Mouse (Mus musculus) forebrain, embryonic 15.5 days (tissue): Measurements from ENCODE around the gene Hs6st3. TPM values are rescaled to one million over a fixed set of nuclear protein-coding genes. Genes with fewer than 3 reads are reported as not detected.

Source experiments
- ATAC-seq: fragments of 200-750 bp; cut with Nextera tagmentation; replicated peaks from 2 replicates; pipeline ENCODE4 v1.8.0; 2017; ENCODE audit warnings: mild to moderate bottlenecking, moderate TSS enrichment, moderate library complexity
- H3K27ac ChIP-seq: fragments of 300-500 bp; sonication (generic); replicated peaks from 2 replicates; pipeline ENCODE4 v1.5.1; 2015; ENCODE audit warnings: mild to moderate bottlenecking, inconsistent platforms
- H3K27me3 ChIP-seq: fragments of 300-500 bp; sonication (generic); 2 replicates; pipeline ENCODE4 v1.6.1; 2015; ENCODE audit warnings: inconsistent platforms
- H3K36me3 ChIP-seq: fragments of 300-500 bp; sonication (generic); 2 replicates; pipeline ENCODE4 v1.6.1; 2015; ENCODE audit warnings: mild to moderate bottlenecking, inconsistent platforms
- H3K4me1 ChIP-seq: fragments of 300-500 bp; sonication (generic); 2 replicates; pipeline ENCODE4 v1.6.1; 2015; ENCODE audit warnings: inconsistent platforms
- H3K4me2 ChIP-seq: fragments of 300-500 bp; sonication (generic); replicated peaks from 2 replicates; pipeline ENCODE4 v1.6.1; 2015; ENCODE audit warnings: mild to moderate bottlenecking, inconsistent platforms
- H3K4me3 ChIP-seq: fragments of 300-500 bp; sonication (generic); 2 replicates; pipeline ENCODE4 v1.5.1; 2015; ENCODE audit warnings: mild to moderate bottlenecking, inconsistent platforms
- H3K9ac ChIP-seq: fragments of 300-500 bp; sonication (generic); replicated peaks from 2 replicates; pipeline ENCODE4 v1.6.1; 2015; ENCODE audit warnings: mild to moderate bottlenecking, inconsistent platforms
- H3K9me3 ChIP-seq: fragments of 300-500 bp; sonication (generic); 2 replicates; pipeline ENCODE4 v1.6.1; 2016; ENCODE audit warnings: inconsistent platforms
- WGBS: fragments of 180-500 bp; shearing (Covaris S2); methylation state at CpG from one replicate; pipeline ENCODE4 v1.1.7; 2015; ENCODE audit warnings: mixed read lengths; 5-methylcytosine and 5-hydroxymethylcytosine counted together
- polyA plus RNA-seq: library from polyadenylated mRNA; unstranded; fragments of >200 nt; fragmentation: Nextera tagmentation; extraction: Ambion mirVana; gene quantifications from 2 replicates; pipeline ENCODE4 v1.2.1, GENCODE M21; 2015

The Hs6st3 gene
- polyA plus RNA-seq, 1 experiment from 2014 or later = 1.4 TPM

GRCm38 (mm10) chr14:119776261-119776660 is 638.1 kb downstream of the Hs6st3 start:
- H3K27ac ChIP-seq = no peak overlapping the region
- no peaks in the 10 kb centered on the region for H3K27me3 ChIP-seq
- WGBS = 72% methylated on average over 3 of the region's 3 CpGs
- H3K4me2 ChIP-seq = no peak overlapping the region
- H3K4me1 ChIP-seq = no peaks in the 10 kb centered on the region
- H3K4me3 ChIP-seq = no peak overlapping the region
- no peaks in the 10 kb centered on the region for H3K36me3 ChIP-seq
- H3K9ac ChIP-seq = no peak overlapping the region
- ATAC-seq = no peak
- no peaks in the 10 kb centered on the region for H3K9me3 ChIP-seq

GRCm38 (mm10) chr14:119779982-119780588 is 641.9 kb downstream of the Hs6st3 start:
- H3K4me1 ChIP-seq = no peaks in the 10 kb centered on the region
- no peaks in the 10 kb centered on the region for H3K36me3 ChIP-seq
- H3K27me3 ChIP-seq = no peaks in the 10 kb centered on the region
- no peak overlapping the region for H3K27ac ChIP-seq
- no peak overlapping the region for H3K4me3 ChIP-seq
- H3K9me3 ChIP-seq = no peaks in the 10 kb centered on the region
- no peak for ATAC-seq
- H3K4me2 ChIP-seq = no peak overlapping the region
- no peak overlapping the region for H3K9ac ChIP-seq
- WGBS = 69% methylated on average over 12 of the region's 12 CpGs

DNA sequence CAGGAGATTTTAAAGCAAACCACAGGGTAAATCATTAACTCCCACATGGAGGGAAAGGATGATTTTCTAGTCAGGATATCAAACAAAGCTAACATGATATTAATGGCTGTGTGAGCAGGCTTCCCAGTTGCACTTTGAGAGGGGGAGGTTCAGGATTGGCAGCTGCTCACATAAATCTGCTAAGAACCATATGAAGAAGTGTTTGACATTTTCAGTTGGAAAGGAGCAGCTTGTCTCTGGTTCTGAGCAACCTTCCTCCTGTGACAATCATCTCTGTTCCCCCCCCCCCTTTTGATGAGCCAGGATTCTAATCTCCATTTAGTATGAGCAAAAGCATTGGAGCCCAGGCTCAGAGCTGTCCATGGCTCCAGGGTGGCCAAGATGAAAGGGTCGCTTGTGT is 643.0 kb downstream of the Hs6st3 start:
- 95% methylated on average over 1 of the region's 1 CpGs for WGBS
- Histone ChIP-seq H3K4me3 (no peak overlapping the region), H3K27ac (no peak overlapping the region)

GRCm38 (mm10) chr14:119789457-119789856 is 651.3 kb downstream of the Hs6st3 start:
- Histone ChIP-seq H3K27ac (peak overlapping the region; percentile 46; the same call in 1 of the 2 replicates), H3K36me3 (no peaks in the 10 kb centered on the region), H3K4me2 (no peak overlapping the region), H3K4me3 (no peak overlapping the region), H3K4me1 (no peaks in the 10 kb centered on the region), H3K9me3 (no peaks in the 10 kb centered on the region), H3K27me3 (no peaks in the 10 kb centered on the region), H3K9ac (no peak overlapping the region)
- WGBS = 75% methylated on average over 8 of the region's 8 CpGs
- ATAC-seq = peak; percentile 86

More for the DNA sequence above, 643.0 kb downstream of the Hs6st3 start:
- Histone ChIP-seq H3K9me3 (no peaks in the 10 kb centered on the region), H3K27me3 (no peaks in the 10 kb centered on the region), H3K4me1 (no peaks in the 10 kb centered on the region), H3K36me3 (no peaks in the 10 kb centered on the region), H3K9ac (no peak overlapping the region), H3K4me2 (no peak overlapping the region)
- ATAC-seq = peak; percentile 58

- ATAC-seq = no peak
- Histone ChIP-seq H3K4me1 (peaks cover 9% of the 10 kb centered on the region; the same call in 1 of the 2 replicates), H3K27me3 (no peaks in the 10 kb centered on the region), H3K36me3 (no peaks in the 10 kb centered on the region), H3K9ac (no peak overlapping the region), H3K4me2 (no peak overlapping the region), H3K9me3 (no peaks in the 10 kb centered on the region), H3K27ac (no peak overlapping the region), H3K4me3 (no peak overlapping the region)
- WGBS = 59% methylated on average over 9 of the region's 9 CpGs
Measured at GRCm38 (mm10) chr14:119797172-119797850, 659.2 kb downstream of the Hs6st3 start.

GRCm38 (mm10) chr14:119798561-119798960 is 660.4 kb downstream of the Hs6st3 start:
- H3K4me2 ChIP-seq = no peak overlapping the region
- H3K27me3 ChIP-seq = no peaks in the 10 kb centered on the region
- 87% methylated on average over 11 of the region's 11 CpGs for WGBS
- H3K36me3 ChIP-seq = no peaks in the 10 kb centered on the region
- ATAC-seq = no peak
- no peak overlapping the region for H3K27ac ChIP-seq
- no peak overlapping the region for H3K4me3 ChIP-seq
- H3K9ac ChIP-seq = no peak overlapping the region
- no peaks in the 10 kb centered on the region for H3K9me3 ChIP-seq
- peaks cover 9% of the 10 kb centered on the region; the same call in 1 of the 2 replicates for H3K4me1 ChIP-seq

DNA sequence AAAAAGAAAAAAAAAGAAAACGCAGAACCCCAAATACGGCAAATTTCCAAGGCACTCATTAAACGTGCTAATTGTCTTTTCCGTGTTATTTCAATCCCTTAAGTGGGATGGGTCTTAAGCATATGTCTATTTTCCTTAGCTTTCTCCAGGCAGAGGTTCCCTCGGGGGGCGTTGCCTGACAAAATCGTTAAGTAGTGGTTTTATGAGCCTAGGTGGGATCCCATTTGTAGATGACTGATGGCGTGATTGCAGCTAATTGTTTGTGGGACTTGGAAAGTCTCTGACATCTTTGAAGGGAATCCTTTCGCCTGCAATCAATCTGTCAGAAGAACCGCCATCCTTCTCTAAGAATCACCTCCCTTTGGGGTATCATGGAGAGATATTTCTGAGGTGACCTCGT is 662.7 kb downstream of the Hs6st3 start:
- ATAC-seq = no peak
- Histone ChIP-seq H3K27me3 (no peaks in the 10 kb centered on the region), H3K9me3 (no peaks in the 10 kb centered on the region), H3K36me3 (no peaks in the 10 kb centered on the region), H3K27ac (no peak overlapping the region), H3K4me1 (peaks cover 9% of the 10 kb centered on the region; the same call in 1 of the 2 replicates), H3K9ac (no peak overlapping the region), H3K4me2 (no peak overlapping the region), H3K4me3 (no peak overlapping the region)
- 55% methylated on average over 11 of the region's 11 CpGs for WGBS

DNA sequence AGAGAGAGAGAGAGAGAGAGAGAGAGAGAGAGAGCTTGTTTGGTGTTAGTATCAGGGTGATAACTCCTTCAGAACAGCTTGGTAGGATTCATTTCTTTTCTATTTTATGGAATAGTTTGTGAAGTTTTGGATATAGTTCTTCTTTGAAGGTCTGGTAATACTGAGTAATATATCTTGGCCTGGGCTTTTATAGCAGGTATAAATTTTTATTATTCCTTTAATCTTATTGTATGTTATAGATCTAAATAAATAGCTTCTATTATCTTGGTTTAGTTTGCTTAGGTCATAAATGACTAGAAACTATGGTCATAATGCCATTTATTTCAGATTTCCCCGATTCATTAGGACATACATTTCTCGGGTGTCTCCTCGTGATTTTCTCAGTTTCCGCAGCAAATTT is 675.8 kb downstream of the Hs6st3 start:
- Histone ChIP-seq H3K9ac (no peak overlapping the region), H3K9me3 (no peaks in the 10 kb centered on the region), H3K4me3 (no peak overlapping the region), H3K4me2 (no peak overlapping the region), H3K4me1 (no peaks in the 10 kb centered on the region), H3K27ac (no peak overlapping the region), H3K36me3 (no peaks in the 10 kb centered on the region), H3K27me3 (no peaks in the 10 kb centered on the region)
- WGBS = 91% methylated on average over 4 of the region's 4 CpGs
- ATAC-seq = no peak

DNA sequence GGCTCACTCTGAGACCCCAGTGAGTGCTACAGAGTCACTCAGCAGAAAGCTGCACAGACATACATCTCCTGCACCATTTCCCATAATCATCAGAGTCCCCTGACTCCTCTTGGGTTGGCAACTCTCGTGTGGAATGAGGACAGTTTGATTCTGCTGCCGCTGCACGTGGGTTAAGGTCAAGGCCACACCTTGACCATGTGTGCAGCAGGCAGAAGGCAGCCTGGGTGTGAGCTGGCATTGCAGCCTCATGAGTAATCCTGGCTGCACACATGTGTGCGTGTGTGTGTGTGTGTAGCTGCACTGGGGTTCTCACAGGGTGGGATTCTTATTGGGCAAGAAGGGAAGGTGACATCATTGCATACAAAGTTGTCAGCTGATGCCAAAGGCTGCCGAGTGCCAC is 677.5 kb downstream of the Hs6st3 start:
- Histone ChIP-seq H3K36me3 (no peaks in the 10 kb centered on the region), H3K4me2 (no peak overlapping the region), H3K4me1 (no peaks in the 10 kb centered on the region), H3K4me3 (no peak overlapping the region), H3K9me3 (no peaks in the 10 kb centered on the region), H3K27me3 (no peaks in the 10 kb centered on the region), H3K27ac (no peak overlapping the region), H3K9ac (no peak overlapping the region)
- WGBS = 80% methylated on average over 5 of the region's 5 CpGs
- no peak for ATAC-seq

- no peak overlapping the region for H3K27ac ChIP-seq
- H3K9me3 ChIP-seq = no peaks in the 10 kb centered on the region
- no peaks in the 10 kb centered on the region for H3K36me3 ChIP-seq
- no peak overlapping the region for H3K9ac ChIP-seq
- no peak overlapping the region for H3K4me3 ChIP-seq
- no peak overlapping the region for H3K4me2 ChIP-seq
- no peaks in the 10 kb centered on the region for H3K4me1 ChIP-seq
- WGBS = 58% methylated on average over 6 of the region's 6 CpGs
- no peaks in the 10 kb centered on the region for H3K27me3 ChIP-seq
- no peak for ATAC-seq
Measured at GRCm38 (mm10) chr14:119820562-119820961, 682.4 kb downstream of the Hs6st3 start.

- Histone ChIP-seq H3K9me3 (no peaks in the 10 kb centered on the region), H3K27ac (no peak overlapping the region), H3K36me3 (no peaks in the 10 kb centered on the region), H3K4me3 (peak overlapping the region; percentile 20; the same call in 1 of the 2 replicates), H3K4me2 (peak overlapping the region; percentile 39), H3K27me3 (no peaks in the 10 kb centered on the region), H3K4me1 (peaks cover 17% of the 10 kb centered on the region), H3K9ac (no peak overlapping the region)
- WGBS = 42% methylated on average over 19 of the region's 19 CpGs
- ATAC-seq = peak; percentile 80
Measured at GRCm38 (mm10) chr14:119831165-119832011, 693.2 kb downstream of the Hs6st3 start.

- WGBS = 61% methylated on average over 7 of the region's 7 CpGs
- Histone ChIP-seq H3K27me3 (no peaks in the 10 kb centered on the region), H3K4me2 (peak overlapping the region; percentile 39), H3K4me1 (peaks cover 17% of the 10 kb centered on the region), H3K9me3 (no peaks in the 10 kb centered on the region), H3K9ac (no peak overlapping the region), H3K36me3 (no peaks in the 10 kb centered on the region), H3K4me3 (peak overlapping the region; percentile 20; the same call in 1 of the 2 replicates), H3K27ac (no peak overlapping the region)
- ATAC-seq = no peak; the same call in 1 of the 2 replicates
Measured at GRCm38 (mm10) chr14:119832012-119832325, 693.8 kb downstream of the Hs6st3 start.
